Mouse (Mus musculus) adrenal gland, postnatal 36 days (tissue): ENCODE data around the gene Kansl1l. TPM values are rescaled to one million over a fixed set of nuclear protein-coding genes. Genes with fewer than 3 reads are reported as not detected.
A peak's percentile ranks its signal among the peaks of the same experiment; 100 is the strongest.

ENCODE experiments used
- DNase-seq, 2 experiments: peaks; one replicate each; pipeline ENCODE4 v3.0.0; 2021; ENCODE audit warnings: mixed read lengths in 1 of 2
- total RNA-seq, 2 experiments: library from RNA; stranded (reverse); gene quantifications; 2 replicates each; pipeline ENCODE4 v1.2.3; 2021

The Kansl1l gene
- total RNA-seq, 2 experiments from 2014 or later = 17.9 to 21.0 TPM

DNA sequence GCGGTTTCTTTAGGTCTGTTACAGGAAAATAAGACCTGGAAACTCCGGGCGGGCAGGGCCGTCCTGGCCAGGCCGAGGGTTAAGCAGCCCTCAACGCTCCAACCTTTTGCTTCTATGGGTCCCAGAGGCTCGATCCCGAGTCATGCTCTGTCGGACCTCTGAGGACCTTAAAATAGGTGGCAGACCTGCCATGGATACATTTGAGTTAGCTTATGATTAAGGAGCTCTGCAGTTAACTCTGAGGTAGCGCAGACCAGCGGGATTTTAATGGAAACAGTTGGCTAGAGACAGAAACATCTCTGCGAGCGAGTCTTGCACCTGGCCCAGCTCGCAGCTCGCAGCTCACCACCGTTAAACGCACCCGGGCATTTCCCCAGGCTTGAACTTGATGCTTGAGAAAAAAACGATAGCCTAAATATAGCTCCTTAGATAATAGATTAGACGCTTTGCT, 528 bp upstream of the Kansl1l start:
- no peak for DNase-seq

DNA sequence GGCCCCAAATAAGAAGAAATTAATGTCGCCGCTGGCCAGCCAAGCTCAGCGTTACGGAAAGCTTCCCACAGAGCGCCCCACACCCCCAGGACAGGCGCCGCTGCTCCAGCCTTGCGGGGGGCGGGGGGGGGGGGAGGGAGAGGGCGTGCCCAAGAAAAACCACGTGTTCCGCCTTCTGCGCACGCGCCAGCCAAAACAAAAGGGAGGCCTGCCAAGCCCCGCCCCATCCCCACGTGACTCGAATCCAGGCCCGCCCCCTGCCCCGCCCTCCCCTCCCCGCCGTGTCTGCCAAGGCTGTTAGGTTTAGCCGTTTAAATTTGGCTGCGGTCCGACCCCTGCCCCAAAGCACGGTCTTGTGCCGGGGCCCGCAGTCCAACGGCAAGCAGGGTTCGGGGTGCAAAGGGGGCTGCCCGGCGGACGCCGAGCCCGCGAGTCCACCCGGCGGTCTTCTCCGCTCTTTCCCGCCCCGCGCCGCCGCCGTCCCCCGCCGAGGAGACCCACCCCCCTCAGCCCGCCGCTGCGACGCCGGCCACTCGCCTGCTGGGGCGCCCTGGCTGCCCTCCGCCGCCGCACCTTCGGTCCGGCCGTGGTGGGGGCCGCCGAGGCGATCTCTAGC, 417 bp downstream of the Kansl1l start:
- DNase-seq = peak; percentile 93 to 95

DNA sequence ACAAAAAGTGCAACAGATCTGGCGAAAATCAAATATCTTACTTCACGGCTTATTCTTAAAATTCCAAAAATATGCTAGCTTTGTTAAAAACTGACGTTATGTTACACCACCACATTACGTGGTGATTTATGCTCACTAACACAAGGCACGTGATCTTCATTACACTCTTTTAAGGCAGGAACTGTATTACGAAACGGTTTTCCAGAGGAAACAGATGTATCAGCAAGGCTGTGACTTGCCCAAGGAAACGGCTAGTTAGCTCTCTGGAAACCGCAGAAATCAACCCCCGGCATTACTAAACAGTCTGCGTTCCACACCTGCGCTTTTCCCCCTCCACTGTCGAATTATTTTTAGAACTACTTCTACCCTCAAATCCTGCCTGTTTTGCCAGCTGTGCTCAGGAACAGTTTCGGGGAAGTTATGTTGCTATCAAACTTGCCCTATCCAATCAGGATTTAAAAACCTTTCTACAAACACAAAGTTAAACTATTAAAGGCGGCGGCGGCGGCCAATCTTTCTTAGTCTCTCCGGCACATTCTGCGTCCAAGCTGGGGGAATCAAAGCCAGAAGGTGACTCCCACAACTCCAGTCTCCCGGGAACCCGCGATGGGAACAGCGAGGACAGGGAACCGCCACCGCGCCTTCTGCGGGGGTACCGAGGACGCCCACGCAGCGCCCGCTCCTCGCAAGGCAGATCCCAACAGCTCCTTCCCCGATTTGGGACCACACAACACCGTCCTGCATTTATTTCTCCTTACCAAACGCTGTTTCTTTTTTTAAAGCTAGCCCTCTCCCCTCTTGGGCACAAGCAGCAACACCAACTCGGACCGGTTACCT, 1.2 kb downstream of the Kansl1l start:
- peak; percentile 50 to 69 for DNase-seq

DNA sequence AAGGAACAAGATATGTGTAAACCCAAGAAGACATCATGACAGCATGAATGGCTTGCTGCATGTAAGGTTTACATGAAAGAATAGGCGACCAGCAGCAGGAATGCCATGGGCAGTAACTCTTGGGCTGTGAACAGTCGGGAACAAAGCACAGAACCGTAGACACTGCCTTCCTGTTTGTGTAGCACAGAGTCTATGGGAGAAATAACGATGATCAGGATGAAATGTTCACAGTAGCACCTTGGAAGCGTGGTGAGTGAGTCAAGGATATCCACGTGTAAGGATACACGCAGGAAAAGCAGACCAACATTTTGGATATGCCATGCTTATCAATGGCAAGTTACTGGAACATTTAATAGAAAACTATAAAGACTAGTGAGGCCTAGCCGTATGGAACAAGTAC, 2.6 kb downstream of the Kansl1l start:
- no peak for DNase-seq

DNA sequence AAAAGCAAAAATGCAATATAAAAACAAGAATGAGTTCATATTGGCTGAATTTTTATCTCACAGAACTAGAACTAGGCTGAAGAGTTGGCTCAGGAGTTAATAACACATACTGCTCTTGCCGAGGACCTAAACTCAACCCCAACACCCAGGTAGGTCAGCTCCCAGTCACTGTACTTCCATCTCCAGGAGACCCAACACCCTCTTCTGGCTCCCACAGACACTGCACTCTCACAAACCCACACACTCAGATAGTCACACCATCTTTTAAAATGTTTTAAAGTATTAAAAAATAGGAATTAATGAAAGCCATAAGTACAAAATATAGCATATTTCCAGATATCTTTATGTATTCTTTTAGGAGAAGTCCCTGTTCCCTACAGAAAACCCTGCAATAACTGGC, 4.2 kb downstream of the Kansl1l start:
- DNase-seq = no peak

DNA sequence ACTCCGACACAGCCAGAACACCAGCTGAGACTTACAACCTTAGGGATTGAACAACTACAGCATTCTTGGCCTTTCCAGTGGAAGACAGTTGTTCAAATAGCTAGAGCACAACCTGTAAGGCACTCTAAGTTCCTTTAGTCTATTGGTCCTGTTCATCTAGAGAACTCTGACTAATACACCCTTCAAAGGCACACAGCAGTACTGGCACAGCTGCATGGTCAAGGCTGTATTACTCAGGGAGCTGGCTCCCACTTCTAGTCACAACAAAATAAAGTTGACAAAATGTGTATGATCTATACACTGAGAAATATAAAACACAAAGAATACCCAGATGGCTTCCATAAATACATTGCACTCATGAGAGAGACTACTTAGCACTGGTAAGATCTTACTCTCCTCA, 10.5 kb downstream of the Kansl1l start:
- peak; percentile 53 to 54 for DNase-seq

DNA sequence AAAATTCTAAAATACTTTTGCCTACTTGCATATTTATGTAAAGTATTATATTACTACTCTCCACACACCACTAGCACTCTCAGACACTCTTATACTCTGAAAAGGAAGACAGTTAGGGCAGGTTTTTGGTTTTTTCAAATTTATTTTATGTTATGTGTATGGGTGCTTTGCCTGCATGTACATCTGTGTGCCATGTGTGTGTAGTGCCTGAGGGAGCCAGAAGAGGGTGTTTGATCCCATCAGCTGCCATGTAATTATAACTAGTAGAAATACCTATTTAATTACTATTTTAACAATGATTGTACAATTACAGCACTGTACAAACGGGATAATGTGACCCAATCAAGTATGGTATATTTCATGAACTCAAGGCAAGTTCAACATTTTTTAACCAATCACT, 12.0 kb downstream of the Kansl1l start:
- DNase-seq = no peak

DNA sequence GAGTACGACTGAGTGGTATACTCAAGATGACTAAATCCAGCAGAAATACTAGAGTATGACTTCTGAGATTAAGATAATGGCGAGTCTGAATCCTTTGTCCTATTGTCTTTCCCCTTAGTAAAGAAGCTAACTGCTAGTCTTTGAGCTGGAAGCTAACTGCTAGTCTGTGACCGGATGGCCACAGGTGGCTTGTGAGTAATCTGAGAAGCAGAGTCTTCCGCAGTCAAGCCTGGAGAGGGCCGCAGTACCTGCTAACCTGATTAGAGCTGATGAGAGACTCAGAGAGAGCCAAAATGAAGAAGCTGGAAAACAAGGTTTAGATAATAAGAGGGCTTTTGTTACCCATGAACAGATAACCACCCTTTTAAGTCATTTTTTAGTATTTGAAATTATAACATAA, 12.7 kb downstream of the Kansl1l start:
- DNase-seq = no peak

DNA sequence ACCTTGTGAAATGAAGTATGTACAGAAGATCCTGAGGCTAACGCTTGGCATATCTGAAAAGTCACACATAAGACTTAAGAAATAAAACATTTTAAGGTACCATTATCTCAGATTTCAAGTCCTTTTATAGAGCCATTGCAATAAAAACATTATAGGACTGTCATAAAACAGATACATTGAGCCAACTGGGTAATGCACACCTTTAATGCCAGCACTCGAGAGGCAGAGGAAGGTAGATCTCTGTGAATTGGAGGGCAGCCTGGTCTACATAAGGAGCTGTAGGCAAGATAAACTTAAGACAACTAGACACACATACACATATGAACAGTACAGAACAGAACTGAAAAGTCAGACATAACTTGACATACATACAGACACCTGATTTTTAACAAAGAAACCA, 19.4 kb downstream of the Kansl1l start:
- no peak for DNase-seq

DNA sequence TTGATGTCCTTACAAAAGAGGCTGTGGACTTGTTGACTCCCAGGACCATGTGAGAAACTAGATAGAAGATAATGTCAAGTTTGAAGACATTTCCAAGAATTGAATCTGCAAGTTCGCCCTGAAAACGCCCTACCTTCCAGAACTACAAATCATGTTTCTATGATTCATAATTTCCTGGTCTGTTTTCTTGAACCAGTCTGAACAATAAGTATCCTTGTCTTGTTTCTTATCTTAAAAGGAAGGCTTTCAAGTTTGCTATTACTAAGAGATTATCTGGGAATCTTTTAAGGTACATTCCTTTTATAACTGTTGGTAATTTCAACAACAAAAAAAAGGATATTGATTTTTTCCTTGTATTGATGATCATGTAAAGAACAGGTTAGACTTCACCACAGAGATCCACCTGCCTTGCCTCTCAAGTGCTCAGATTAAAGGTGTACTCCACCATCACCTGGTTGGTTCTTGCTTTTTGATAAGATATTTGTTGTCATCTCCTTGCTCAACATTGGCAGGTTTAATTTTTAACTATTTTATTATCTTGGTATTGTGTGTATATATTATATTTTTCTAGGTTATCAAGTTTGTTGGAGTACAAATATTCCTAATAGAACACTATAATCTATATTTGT, 24.4 kb downstream of the Kansl1l start:
- no peak for DNase-seq

DNA sequence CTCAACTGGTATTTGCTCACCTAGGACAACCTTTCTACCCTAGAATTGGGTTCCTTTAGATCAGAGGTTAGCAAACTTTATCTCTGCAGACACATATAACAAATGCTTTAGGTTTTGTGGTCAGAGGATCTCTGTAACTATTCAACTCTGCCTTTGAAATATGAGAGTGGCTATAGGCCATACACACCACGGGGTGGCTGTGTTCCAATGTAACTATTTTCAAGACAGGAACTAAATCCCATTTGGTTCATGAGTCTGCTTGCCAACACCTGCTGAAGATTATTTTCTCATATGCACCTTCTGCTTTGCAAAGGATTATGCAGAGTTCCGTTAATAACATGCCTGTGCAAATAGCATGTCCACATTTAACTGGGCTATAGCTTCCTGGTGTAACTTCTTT, 35.1 kb downstream of the Kansl1l start:
- DNase-seq = no peak

DNA sequence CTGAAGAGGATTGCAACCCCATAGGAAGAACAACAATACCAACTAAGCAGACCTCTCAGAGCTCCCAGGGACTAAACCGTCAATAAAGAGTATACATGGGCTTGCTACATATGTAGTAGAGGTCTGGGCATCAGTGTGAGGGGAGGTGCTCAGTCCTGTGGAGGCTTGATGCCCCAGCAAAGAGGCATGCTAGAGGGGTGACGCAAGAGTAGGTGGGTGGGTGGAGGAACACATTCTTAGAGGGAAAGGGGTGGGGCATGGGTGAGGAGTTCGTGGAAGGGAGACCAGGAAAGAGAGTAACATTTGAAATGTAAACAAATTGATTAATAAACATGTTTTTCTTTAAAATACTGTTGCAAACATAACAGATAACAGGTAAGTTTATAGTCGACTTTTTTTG, 36.3 kb downstream of the Kansl1l start:
- no peak for DNase-seq

DNA sequence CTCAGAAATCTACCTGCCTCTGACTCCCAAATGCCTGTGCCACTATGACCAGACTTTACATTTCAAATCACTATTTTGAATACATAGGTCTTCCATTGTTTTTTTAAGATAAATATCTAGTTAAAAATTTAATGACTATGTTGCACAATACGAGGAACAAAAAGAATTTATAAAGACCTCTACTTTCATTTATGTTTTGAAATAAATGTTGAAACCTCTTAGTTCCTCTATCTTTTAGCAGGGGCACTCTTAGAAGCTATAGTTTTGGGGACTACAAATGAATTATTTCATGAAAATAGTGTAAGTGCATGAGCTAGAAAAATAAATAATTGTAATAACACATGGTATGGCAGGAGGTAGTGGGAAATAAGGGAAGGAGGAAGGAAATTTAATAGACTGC, 38.6 kb downstream of the Kansl1l start:
- DNase-seq = no peak

DNA sequence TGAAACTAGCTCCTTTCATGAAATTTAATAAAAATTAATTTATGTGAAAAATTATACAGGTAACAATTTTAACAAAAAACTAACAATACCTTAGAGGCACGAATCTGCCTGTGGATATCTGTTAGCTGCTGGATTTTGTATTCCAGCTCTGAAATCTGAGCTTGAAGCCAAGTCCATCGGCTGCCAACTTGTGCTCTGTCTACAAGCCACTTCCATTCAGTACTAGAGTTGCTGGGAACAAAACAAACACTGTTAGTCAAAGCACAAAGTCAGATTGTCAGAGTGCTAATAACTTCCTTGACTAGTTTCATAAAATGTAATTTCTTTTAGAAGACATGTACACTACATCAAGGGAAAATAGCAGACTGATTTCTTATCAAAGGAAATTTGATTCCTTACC, 39.5 kb downstream of the Kansl1l start:
- no peak for DNase-seq

DNA sequence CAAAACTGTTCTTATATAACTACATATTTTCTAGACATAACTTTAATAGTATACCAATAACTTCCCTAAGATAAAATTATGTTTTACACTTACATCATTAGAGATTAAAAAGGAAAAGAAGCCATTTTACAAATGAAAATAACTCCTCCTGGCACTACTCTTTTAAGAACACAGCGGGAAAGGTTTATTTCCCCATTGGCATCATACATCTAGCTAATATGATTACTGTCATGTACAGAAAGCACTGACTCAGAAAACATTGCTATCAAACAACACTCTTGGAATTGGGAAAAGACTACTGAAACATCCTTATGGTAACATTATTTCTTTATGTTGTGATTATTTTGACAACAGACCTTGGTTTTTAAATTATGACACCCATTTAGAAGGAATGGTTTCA, 48.6 kb downstream of the Kansl1l start:
- DNase-seq = no peak

DNA sequence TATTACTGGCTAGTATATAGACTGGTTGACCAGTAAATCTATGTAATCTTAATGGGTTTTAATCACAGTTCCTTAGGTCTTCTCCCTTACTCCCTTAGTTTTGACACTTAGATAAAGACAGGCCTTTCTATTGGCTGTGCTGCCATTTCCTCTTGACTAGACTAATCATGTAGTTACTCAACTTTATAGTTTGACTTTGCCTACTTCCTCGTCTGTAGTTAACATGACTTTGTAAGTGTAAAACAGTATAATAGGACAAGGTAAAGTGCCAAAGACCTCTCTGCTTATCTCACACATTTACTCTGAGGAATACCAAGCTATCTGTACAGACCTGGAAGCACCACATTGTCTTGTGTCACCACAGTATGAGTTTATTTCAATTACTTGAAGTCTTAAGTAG, 86.8 kb downstream of the Kansl1l start:
- DNase-seq = no peak

DNA sequence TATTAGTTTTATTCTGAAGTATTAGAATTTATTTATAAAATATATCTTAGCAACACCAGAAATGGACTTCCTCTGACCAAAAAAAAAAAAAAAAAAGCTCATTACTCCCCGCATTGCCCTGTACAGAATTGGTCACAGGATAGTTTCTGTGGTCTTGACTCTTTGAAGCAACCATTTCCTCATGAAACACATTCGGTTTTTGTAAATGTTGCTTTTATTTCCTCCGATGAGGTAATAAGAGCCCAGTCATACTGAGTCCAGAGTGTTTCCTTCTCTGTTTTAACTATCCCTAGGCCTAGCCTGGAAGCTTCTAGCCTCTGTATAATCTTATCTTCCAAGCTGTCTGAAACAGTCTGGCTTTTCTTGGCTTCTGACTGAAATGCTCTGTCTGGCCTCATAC, 104.5 kb downstream of the Kansl1l start:
- no peak for DNase-seq

DNA sequence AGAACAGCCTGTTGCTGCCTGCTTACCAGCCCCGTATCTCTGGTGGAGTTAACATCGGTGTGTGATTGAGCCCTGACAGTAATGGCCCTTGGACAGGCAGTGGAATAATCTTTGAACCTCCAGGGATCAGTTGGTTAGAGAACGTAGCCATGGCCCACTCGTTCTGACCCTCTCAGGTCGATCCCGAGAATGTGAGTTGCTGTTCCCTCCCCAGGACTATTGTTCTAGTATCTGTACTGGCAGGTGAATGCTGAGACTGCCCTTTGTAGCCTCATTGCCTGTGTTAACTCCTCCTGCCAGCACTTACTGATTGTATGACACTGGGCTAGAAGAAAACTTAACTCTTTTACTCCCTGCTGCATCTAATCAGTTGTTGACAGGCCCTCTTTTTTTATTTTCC, 112.8 kb downstream of the Kansl1l start:
- no peak for DNase-seq

DNA sequence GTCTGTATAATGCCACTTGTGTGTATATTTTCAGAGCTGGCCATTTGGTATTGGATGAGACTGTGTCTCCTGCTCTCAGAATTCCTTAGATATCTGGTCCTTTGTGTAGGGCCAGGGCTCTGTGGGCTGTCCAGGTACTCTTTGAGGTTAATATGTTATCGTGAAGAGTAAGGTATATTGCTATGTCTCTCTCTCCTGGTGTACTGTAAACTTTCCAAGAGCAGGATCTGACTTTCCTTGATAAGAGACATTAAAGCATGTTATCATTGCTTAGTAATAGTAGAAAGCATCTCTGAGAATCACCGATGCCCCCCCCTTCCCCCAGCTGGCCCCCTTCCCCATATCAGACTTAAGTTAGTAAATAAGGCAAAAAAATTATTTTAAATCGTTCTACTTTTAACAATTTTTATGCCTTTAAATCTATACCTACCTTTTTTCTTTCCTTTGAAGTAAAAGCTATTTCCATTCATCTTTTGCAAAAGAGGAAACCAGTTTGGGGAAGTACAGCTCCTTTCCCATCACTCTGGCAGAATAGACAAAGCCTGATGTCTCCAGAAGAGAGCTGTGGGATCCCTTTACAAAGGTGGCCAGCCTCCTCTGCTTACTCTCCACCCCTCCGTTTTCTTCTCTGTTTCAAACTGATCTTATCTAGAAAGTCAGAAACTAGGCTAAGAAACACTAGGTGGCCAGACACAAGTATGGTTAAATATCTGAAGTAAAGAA, 114.6 kb downstream of the Kansl1l start:
- no peak for DNase-seq

DNA sequence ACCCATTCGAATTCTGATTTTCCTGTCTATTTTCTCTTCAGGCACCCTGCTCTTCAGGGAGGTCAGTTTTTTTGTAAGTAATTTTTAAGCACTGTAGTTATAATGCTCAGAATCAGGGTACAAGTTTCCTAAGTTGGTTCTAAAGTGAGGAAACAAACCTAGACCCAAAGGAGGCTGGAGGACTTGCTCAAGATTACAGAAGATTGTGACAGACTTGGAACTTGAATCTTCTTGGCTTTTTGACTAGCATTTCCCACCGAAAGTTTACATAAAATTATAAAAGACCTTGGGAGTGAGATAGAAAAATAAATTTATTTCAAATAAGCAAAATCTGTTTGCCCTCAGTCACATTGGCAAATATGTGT, 115.8 kb downstream of the Kansl1l start:
- no peak for DNase-seq

DNA sequence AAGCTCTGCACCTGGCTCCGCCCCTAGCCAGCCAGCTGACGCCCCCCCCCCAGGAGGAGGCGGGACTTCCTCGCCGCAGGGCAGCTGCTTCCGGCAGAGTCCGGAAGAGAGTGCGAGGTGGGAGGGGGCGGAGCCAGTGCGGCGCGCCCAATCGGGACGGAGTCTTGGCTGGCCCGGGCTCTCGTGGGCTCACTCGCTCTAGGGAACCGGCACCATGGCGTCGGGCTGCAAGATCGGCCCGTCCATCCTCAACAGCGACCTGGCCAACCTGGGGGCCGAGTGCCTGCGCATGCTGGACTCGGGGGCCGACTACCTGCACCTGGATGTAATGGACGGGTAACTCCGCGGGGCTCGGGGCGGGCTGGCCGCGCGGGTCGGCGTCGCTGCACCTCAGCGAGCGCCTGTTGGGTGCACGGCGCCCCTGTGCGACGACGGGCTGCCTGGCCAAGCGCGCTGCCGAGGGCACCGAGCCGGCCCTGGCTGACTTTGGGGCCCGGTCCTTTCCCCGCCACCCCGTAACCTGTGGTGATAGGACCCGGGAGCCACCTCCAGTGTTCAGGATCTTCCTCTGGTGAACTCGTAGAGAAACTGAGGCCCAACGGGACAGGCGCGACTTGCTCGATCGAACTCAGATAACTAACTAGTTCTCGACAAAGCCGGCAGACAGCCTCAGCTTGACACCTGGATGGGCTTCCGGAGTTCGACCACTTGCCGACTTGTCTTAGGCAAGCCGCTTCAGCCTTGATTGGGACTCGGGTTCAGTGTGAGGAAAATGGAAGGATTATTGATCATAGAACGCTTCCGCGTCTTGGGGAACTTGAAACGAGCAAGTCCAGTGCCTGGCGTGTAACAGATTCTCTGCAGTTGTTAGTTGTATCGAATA, 116.4 kb downstream of the Kansl1l start, which contains the start of gene Rpe:
Gene Rpe (plus strand): TSS at position 139 of the 883 bp plus-strand sequence.
- peak; percentile 96 to 98 for DNase-seq
